Mouse (Mus musculus) olfactory bulb, adult 2 months (tissue): ENCODE results near the gene Fgf7. TPM values are rescaled to one million over a fixed set of nuclear protein-coding genes. Genes with fewer than 3 reads are reported as not detected.

Experiments
- H3K27ac ChIP-seq: fragments of 200-500 bp; 2 replicates; pipeline ENCODE4 v1.5.1; 2012; ENCODE audit warnings: low read depth, low read length; ENCODE audit not compliant: insufficient read depth
- H3K4me1 ChIP-seq: fragments of 200-500 bp; 2 replicates; pipeline ENCODE4 v1.6.1; 2012; ENCODE audit warnings: low read length; ENCODE audit not compliant: control insufficient read depth, insufficient read depth
- H3K4me3 ChIP-seq: fragments of 200-500 bp; 2 replicates; pipeline ENCODE4 v1.5.1; 2012; ENCODE audit warnings: mild to moderate bottlenecking, low read depth, low read length, moderate library complexity; ENCODE audit not compliant: insufficient read depth
- CTCF ChIP-seq: fragments of 200-500 bp; IDR thresholded peaks from 2 replicates; pipeline ENCODE4 v1.5.1; 2012; ENCODE audit warnings: low read depth, mild to moderate bottlenecking, low read length, moderate library complexity; ENCODE audit not compliant: insufficient read depth
- POLR2A ChIP-seq: fragments of 200-500 bp; IDR thresholded peaks from 2 replicates; pipeline ENCODE4 v1.6.1; 2012; ENCODE audit warnings: mild to moderate bottlenecking, low read depth, low read length, moderate library complexity; ENCODE audit not compliant: insufficient read depth
- WGBS: fragments of 180-500 bp; shearing (Covaris S2); methylation state at CpG from one replicate; pipeline ENCODE4 v1.1.7; 2018; 5-methylcytosine and 5-hydroxymethylcytosine counted together
- polyA plus RNA-seq: library from polyadenylated mRNA; stranded (reverse); fragments of >200 nt; gene quantifications from 2 replicates; pipeline ENCODE4 v1.2.4, GENCODE M21; 2012; ENCODE audit warnings: low replicate concordance; ENCODE audit not compliant: missing spikeins, insufficient read depth, insufficient read length

Gene Fgf7
- polyA plus RNA-seq, result not detected in 2 replicates

GRCm38 (mm10) chr2:126034379-126035005 lies at the start of gene Fgf7:
Gene Fgf7 (plus strand): TSS chr2:126034658.
- TF ChIP-seq CTCF, result no peak
- no peak for TF ChIP-seq POLR2A
- 20% methylated on average over 15 of the region's 15 CpGs for WGBS
- Histone ChIP-seq H3K27ac (no peak within 1 kb of the TSS), H3K4me3 (no peak within 1 kb of the TSS), H3K4me1 (no peaks in the 10 kb centered on the region)

GRCm38 (mm10) chr2:126002291-126002690 lies 32.2 kb upstream of the Fgf7 start:
- H3K4me3 ChIP-seq, result no peak overlapping the region
- TF ChIP-seq POLR2A, result no peak
- TF ChIP-seq CTCF, result no peak
- H3K27ac ChIP-seq, result no peak overlapping the region
- 80% methylated on average over 5 of the region's 5 CpGs for WGBS
- H3K4me1 ChIP-seq, result no peaks in the 10 kb centered on the region

- Histone ChIP-seq H3K4me1 (no peaks in the 10 kb centered on the region), H3K27ac (no peak overlapping the region), H3K4me3 (no peak overlapping the region)
- TF ChIP-seq CTCF (no peak), POLR2A (no peak)
- 42% methylated on average over 3 of the region's 3 CpGs for WGBS
These were observed 28.4 kb upstream of the Fgf7 start for GRCm38 (mm10) chr2:126006088-126006487.

- WGBS, result 88% methylated on average over 2 of the region's 2 CpGs
- no peak for TF ChIP-seq POLR2A
- TF ChIP-seq CTCF, result no peak
- H3K4me3 ChIP-seq, result no peak overlapping the region
- no peak overlapping the region for H3K27ac ChIP-seq
- no peaks in the 10 kb centered on the region for H3K4me1 ChIP-seq
These were observed 27.7 kb upstream of the Fgf7 start for GRCm38 (mm10) chr2:126006742-126007141.

GRCm38 (mm10) chr2:126014989-126015710 lies 19.3 kb upstream of the Fgf7 start:
- 71% methylated on average over 12 of the region's 12 CpGs for WGBS
- no peak overlapping the region for H3K4me3 ChIP-seq
- no peaks in the 10 kb centered on the region for H3K4me1 ChIP-seq
- TF ChIP-seq POLR2A, result no peak
- no peak for TF ChIP-seq CTCF
- H3K27ac ChIP-seq, result no peak overlapping the region

- WGBS, result 31% methylated on average over 3 of the region's 3 CpGs
- no peak overlapping the region for H3K4me3 ChIP-seq
- no peak overlapping the region for H3K27ac ChIP-seq
- no peaks in the 10 kb centered on the region for H3K4me1 ChIP-seq
- no peak for TF ChIP-seq CTCF
- TF ChIP-seq POLR2A, result no peak
These were observed 18.5 kb upstream of the Fgf7 start for GRCm38 (mm10) chr2:126015763-126016473.

- no peak for TF ChIP-seq POLR2A
- no peak for TF ChIP-seq CTCF
- Histone ChIP-seq H3K27ac (no peak overlapping the region; the same call in 1 of the 2 replicates), H3K4me1 (no peaks in the 10 kb centered on the region), H3K4me3 (no peak overlapping the region)
- WGBS, result 40% methylated on average over 8 of the region's 8 CpGs
These were observed 3.1 kb upstream of the Fgf7 start for GRCm38 (mm10) chr2:126031186-126031900.

DNA sequence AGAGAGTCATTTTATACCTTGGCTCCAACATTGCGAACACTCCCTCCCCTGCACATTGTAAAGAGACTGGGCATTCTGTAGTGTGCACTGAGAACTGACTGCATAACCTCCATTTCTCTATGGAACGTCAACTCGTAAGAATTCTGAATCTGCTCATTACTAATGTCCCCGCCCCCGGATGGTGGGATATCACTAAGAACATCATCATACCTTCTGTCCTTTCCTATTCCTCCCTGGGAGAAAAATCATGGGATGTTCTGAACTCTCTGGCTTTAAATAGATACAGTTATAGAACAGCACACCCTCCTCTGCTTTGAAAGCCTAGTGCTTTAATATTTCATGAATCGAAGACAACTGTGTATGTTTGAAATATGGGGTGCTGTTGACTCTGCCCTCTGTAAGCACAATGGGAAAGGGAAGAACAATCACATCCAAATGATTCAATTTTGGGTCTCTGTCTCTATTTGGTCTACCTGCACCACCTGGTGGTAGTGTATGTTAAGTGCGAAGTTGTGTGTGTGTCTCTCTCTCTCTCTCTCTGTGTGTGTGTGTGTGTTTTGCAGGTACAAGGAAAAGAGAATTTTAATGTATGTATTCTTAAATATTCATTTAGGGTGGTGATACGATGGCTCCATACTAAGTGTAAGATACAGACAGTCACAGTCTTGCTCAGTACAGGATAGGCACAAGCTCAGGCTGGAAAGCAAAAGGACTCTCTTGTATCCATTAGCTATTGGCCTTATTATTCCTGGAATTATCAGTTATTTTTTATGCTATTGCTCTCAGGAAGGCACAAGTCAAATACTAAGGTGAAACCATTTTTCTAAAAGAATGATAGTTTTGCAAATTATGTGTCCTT lies 1.1 kb upstream of the Fgf7 start:
- Histone ChIP-seq H3K4me3 (no peak overlapping the region), H3K4me1 (no peaks in the 10 kb centered on the region), H3K27ac (no peak overlapping the region)
- WGBS, result 78% methylated on average over 8 of the region's 8 CpGs
- TF ChIP-seq CTCF, result no peak
- TF ChIP-seq POLR2A, result no peak
